Mouse (Mus musculus) CH12.LX (cell line): Measurements from ENCODE around the gene Akap7.
"Not testable (repeated sequence)": the region's sequence is repeated elsewhere in the genome, so short reads cannot be mapped to it uniquely, and the experiment has no call there.

ENCODE experiments used
- CTCF ChIP-seq, 2 experiments: IDR thresholded peaks in 1 of 2; conservative IDR thresholded peaks in 1 of 2; 2 replicates each; pipeline ENCODE4 v1.5.1; 2011 to 2012; ENCODE audit warnings: low read depth in 2 of 2, low read length in 2 of 2, improper control_type of control experiment in 1 of 2, inconsistent platforms in 1 of 2, mild to moderate bottlenecking in 1 of 2, moderate library complexity in 1 of 2
- E2F4 ChIP-seq: IDR thresholded peaks from 2 replicates; pipeline ENCODE4 v1.6.1; 2011; ENCODE audit warnings: low read depth, low read length, improper control_type of control experiment; ENCODE audit not compliant: insufficient replicate concordance
- JUND ChIP-seq: conservative IDR thresholded peaks from 2 replicates; pipeline ENCODE4 v1.6.1; 2011; ENCODE audit warnings: low read depth, low read length, improper control_type of control experiment
- MAZ ChIP-seq: IDR thresholded peaks from 2 replicates; pipeline ENCODE4 v1.6.1; 2012; ENCODE audit warnings: low read depth, mild to moderate bottlenecking, inconsistent platforms, low read length, improper control_type of control experiment, moderate library complexity
- POLR2AphosphoS2 ChIP-seq: IDR thresholded peaks from 2 replicates; pipeline ENCODE4 v1.6.1; 2011; ENCODE audit warnings: low read depth, low read length, improper control_type of control experiment
- TCF12 ChIP-seq: IDR thresholded peaks from 2 replicates; pipeline ENCODE4 v1.6.1; 2014; ENCODE audit warnings: low read depth, mild to moderate bottlenecking, inconsistent platforms, low read length, improper control_type of control experiment
- USF1 ChIP-seq: IDR thresholded peaks from 2 replicates; pipeline ENCODE4 v1.6.1; 2014; ENCODE audit warnings: low read depth, mild to moderate bottlenecking, inconsistent platforms, low read length, improper control_type of control experiment
- ZC3H11A ChIP-seq: IDR thresholded peaks from 2 replicates; pipeline ENCODE4 v1.6.1; 2012; ENCODE audit warnings: low read depth, mild to moderate bottlenecking, inconsistent platforms, low read length, improper control_type of control experiment
- ZKSCAN1 ChIP-seq: IDR thresholded peaks from 2 replicates; pipeline ENCODE4 v1.6.1; 2012; ENCODE audit warnings: low read depth, inconsistent platforms, low read length, improper control_type of control experiment, borderline replicate concordance

DNA sequence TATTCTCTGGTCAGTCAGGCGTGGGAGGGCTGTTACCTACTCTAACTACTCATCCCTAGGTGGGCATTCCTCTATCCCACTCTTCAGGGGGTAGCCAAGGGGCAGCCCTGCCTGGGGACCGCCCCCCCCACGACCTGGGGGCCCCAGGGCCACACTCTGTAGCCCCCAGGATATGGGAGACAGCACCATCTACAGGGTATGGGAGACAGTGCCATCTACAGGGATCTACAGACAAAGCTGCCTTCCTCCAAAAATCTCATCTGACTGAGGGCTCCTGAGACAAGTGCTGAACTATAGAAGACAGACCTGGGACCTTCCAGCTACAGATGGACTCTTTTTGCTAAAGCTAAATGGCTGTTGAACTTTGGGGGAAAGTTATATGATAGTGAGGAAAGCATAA, 144.2 kb downstream of the Akap7 start:
- not testable (repeated sequence) for TF ChIP-seq ZKSCAN1, E2F4, JUND, ZC3H11A, MAZ, USF1, POLR2AphosphoS2, TCF12
- TF ChIP-seq CTCF (conservative IDR thresholded peaks at IDR 0.05 in 1 of 2, IDR thresholded peaks at IDR 0.05 in 1 of 2; ENCODE audit: low read depth in 2 of 2, low read length in 2 of 2), result peak in 1 of 2 experiments; percentile 58; a peak in 2 of 4 replicates
